Mouse (Mus musculus): Measurements from ENCODE around the gene Gdi1. TPM values are rescaled to one million over a fixed set of nuclear protein-coding genes. Genes with fewer than 3 reads are reported as not detected.

Gdi1 gene
- polyA plus RNA-seq, 2 experiments: 31.9 to 105 TPM

DNA sequence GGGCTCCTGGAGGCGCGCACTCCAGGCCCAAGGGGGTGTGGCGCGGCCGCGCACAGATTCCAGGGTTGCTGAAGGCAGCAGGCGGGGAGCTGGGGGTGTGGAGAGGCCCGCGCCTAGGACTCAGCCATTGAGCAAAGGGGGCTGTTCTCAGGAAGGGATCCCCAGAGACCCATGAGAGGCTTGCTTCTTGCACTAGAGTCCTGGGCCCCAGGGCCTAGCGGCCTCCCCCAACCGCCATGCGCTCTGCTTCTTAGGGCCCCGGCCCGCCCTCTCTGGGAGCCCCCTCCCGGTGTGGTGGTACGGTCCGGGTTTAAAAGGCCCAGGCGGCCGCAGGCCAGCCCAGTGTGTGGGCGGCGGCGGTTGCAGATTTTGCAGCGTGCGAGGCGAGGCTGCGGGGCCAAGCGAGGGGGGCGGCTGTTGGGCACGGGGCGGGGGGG lies 23.9 kb downstream of the Gdi1 start, which contains the start of gene Plxna3:
TSS of gene Plxna3 (plus strand) at position 342 of the 437 bp plus-strand sequence.
- H3K4me3 ChIP-seq (ENCODE audit: insufficient read depth in 1 of 2, low read depth in 2 of 2, low read length in 2 of 2): peak within 1 kb of the TSS; percentile 34 to 44
- H3K4me1 ChIP-seq (replicated peaks; ENCODE audit: control insufficient read depth in 2 of 2, insufficient read depth in 2 of 2, low read length in 1 of 2): 0 out of 4 replicates have a peak, but pooled peaks cover 0 to 4% of the 10 kb centered on the region in 2 experiments
- DNase-seq (ENCODE audit: low read depth in 3 of 3, low spot score in 3 of 3) (peak; percentile 20 to 41 (median 32)), ATAC-seq (ENCODE audit: insufficient read depth) (peak; percentile 88)
- H3K27ac ChIP-seq: no peak within 1 kb of the TSS
- H3K27me3 ChIP-seq (ENCODE audit: control insufficient read depth, insufficient read depth, low read length): no peaks in the 10 kb centered on the region
- 0 out of 2 replicates have a peak within 1 kb of the TSS, but pooled peaks have one; percentile 12 for H3K9ac ChIP-seq (replicated peaks)
- H3K9me3 ChIP-seq (ENCODE audit: control insufficient read depth, low read length): no peaks in the 10 kb centered on the region
- H3K36me3 ChIP-seq (replicated peaks; ENCODE audit: control insufficient read depth, insufficient read depth, low read depth): no peaks in the 10 kb centered on the region
- TF ChIP-seq CTCF (IDR thresholded peaks at IDR 0.05; ENCODE audit: low read depth) (no peak), EP300 (IDR thresholded peaks at IDR 0.05; ENCODE audit: low read depth) (no peak)
- WGBS (ENCODE audit: insufficient replicate concordance): 15% methylated on average over 22 of the region's 30 CpGs
- peak within 1 kb of the TSS; percentile 54 for H3K4me2 ChIP-seq (ENCODE audit: low read depth)

GRCm38 (mm10) chrX:74329215-74329671 lies 24.4 kb downstream of the Gdi1 start:
- ATAC-seq (ENCODE audit: insufficient read depth) (peak; percentile 13), DNase-seq (ENCODE audit: low read depth in 3 of 3, low spot score in 3 of 3) (no peak)
- TF ChIP-seq CTCF (IDR thresholded peaks at IDR 0.05; ENCODE audit: low read depth): no peak
- TF ChIP-seq EP300 (IDR thresholded peaks at IDR 0.05; ENCODE audit: low read depth): no peak
- Histone ChIP-seq H3K4me3 (ENCODE audit: insufficient read depth in 1 of 2, low read depth in 2 of 2, low read length in 2 of 2) (peak overlapping the region; percentile 34 to 38), H3K4me2 (ENCODE audit: low read depth) (peak overlapping the region; percentile 54), H3K9me3 (ENCODE audit: control insufficient read depth, low read length) (no peaks in the 10 kb centered on the region), H3K27ac (no peak overlapping the region), H3K27me3 (ENCODE audit: control insufficient read depth, insufficient read depth, low read length) (no peaks in the 10 kb centered on the region), H3K9ac (replicated peaks) (no peak overlapping the region), H3K4me1 (replicated peaks; ENCODE audit: control insufficient read depth in 2 of 2, insufficient read depth in 2 of 2, low read length in 1 of 2) (0 out of 4 replicates have a peak, but pooled peaks cover 0 to 4% of the 10 kb centered on the region in 2 experiments), H3K36me3 (replicated peaks; ENCODE audit: control insufficient read depth, insufficient read depth, low read depth) (no peaks in the 10 kb centered on the region)
- 20% methylated on average over 10 of the region's 10 CpGs for WGBS (ENCODE audit: insufficient replicate concordance)

- Histone ChIP-seq H3K9ac (replicated peaks) (no peak overlapping the region), H3K4me3 (ENCODE audit: insufficient read depth in 1 of 2, low read depth in 2 of 2, low read length in 2 of 2) (no peak overlapping the region), H3K4me2 (ENCODE audit: low read depth) (no peak overlapping the region), H3K9me3 (ENCODE audit: control insufficient read depth, low read length) (no peaks in the 10 kb centered on the region), H3K27ac (no peak overlapping the region), H3K27me3 (ENCODE audit: control insufficient read depth, insufficient read depth, low read length) (no peaks in the 10 kb centered on the region), H3K4me1 (replicated peaks; ENCODE audit: control insufficient read depth in 2 of 2, insufficient read depth in 2 of 2, low read length in 1 of 2) (0 out of 4 replicates have a peak, but pooled peaks cover 0 to 4% of the 10 kb centered on the region in 2 experiments), H3K36me3 (replicated peaks; ENCODE audit: control insufficient read depth, insufficient read depth, low read depth) (no peaks in the 10 kb centered on the region)
- WGBS (ENCODE audit: insufficient replicate concordance): 21% methylated on average over 2 of the region's 2 CpGs
- no peak for TF ChIP-seq EP300 (IDR thresholded peaks at IDR 0.05; ENCODE audit: low read depth)
- no peak for TF ChIP-seq CTCF (IDR thresholded peaks at IDR 0.05; ENCODE audit: low read depth)
- DNase-seq (ENCODE audit: low read depth in 3 of 3, low spot score in 3 of 3): no peak
- no peak for ATAC-seq (ENCODE audit: insufficient read depth)
Measured at GRCm38 (mm10) chrX:74330166-74330930, 25.6 kb downstream of the Gdi1 start.

DNA sequence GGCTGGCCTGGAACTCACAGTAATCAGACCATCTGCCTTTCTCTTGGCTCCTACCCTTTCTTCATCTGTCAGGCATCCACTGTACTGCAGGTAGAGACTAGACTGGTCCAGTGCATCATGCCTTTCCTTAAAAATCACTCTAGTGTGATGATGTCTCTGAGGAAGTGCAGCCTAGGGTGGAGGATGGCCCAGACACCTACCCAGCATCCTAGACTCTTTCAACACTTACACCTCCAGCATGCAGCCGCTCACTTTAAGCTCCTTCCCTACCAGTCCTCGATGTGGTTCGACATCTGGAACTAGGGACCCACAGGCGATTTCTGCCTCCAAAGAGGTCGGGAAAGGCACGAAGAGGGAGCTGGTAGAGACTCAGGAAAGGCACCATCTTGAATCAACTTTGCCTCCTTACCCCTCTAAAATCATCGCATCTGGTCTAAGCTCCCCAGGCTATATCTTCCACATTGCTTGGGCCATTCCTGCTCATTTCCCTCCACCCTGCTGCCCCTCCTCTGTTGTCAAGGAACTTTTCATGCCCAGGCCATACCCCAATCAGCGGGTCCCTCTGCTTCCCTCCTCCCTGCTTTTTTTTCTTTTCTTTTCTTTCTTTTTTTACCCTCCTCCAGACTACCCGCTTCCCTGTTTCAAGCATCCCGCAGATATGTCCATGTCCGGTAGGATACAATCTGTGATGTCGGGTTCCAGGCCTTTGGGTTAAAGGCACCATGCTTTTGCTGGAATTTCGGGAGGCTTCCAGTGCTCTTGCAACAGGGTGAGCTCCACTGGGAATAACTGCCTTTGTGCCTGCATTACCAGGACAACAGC lies 48.1 kb downstream of the Gdi1 start:
- no peaks in the 10 kb centered on the region for H3K36me3 ChIP-seq (replicated peaks; ENCODE audit: control insufficient read depth, insufficient read depth, low read depth)
- DNase-seq (ENCODE audit: low read depth in 3 of 3, low spot score in 3 of 3) (no peak), ATAC-seq (ENCODE audit: insufficient read depth) (peak; percentile 39; the same call in 1 of the 2 replicates)
- WGBS (ENCODE audit: insufficient replicate concordance): 18% methylated on average over 13 of the region's 13 CpGs
- peak overlapping the region; percentile 76 for H3K4me2 ChIP-seq (ENCODE audit: low read depth)
- H3K9me3 ChIP-seq (ENCODE audit: control insufficient read depth, low read length): no peaks in the 10 kb centered on the region
- H3K27ac ChIP-seq: no peak overlapping the region; the same call in 1 of the 2 replicates
- H3K4me1 ChIP-seq (replicated peaks; ENCODE audit: control insufficient read depth in 2 of 2, insufficient read depth in 2 of 2, low read length in 1 of 2): peaks cover 0 to 4% of the 10 kb centered on the region in 2 experiments; a peak in 2 of 4 replicates
- H3K9ac ChIP-seq (replicated peaks): peak overlapping the region; percentile 66
- TF ChIP-seq EP300 (IDR thresholded peaks at IDR 0.05; ENCODE audit: low read depth): no peak
- TF ChIP-seq CTCF (IDR thresholded peaks at IDR 0.05; ENCODE audit: low read depth): no peak
- peak overlapping the region; percentile 60 to 84 for H3K4me3 ChIP-seq (ENCODE audit: insufficient read depth in 1 of 2, low read depth in 2 of 2, low read length in 2 of 2)
- no peaks in the 10 kb centered on the region for H3K27me3 ChIP-seq (ENCODE audit: control insufficient read depth, insufficient read depth, low read length)

Data from liver, embryonic 14.5 days (tissue).